Mouse (Mus musculus) neutrophil, adult 5-6 weeks (primary cell): Measurements from ENCODE around the gene Fhit. TPM values are rescaled to one million over a fixed set of nuclear protein-coding genes. Genes with fewer than 3 reads are reported as not detected.
A peak's percentile ranks its signal among the peaks of the same experiment; 100 is the strongest.

Source experiments
- ATAC-seq: fragments of 151-379, 151-347 bp; 2 replicates; pipeline ENCODE4 v1.8.0; 2017; ENCODE audit warnings: mild to moderate bottlenecking, moderate TSS enrichment; ENCODE audit not compliant: insufficient number of reproducible peaks, poor library complexity, low FRiP score, severe bottlenecking; ENCODE audit errors: extremely low read depth
- total RNA-seq: library from RNA; stranded (forward); fragments of 200-1000 nt; gene quantifications from 2 replicates; pipeline ENCODE4 v1.2.3, GENCODE M21; 2017

The Fhit gene
- total RNA-seq, 1 experiment from 2014 or later: not detected

- no peak for ATAC-seq
These were observed 875.8 kb downstream of the Fhit start for GRCm38 (mm10) chr14:10286027-10286426.

GRCm38 (mm10) chr14:10228708-10229107, 933.1 kb downstream of the Fhit start:
- no peak for ATAC-seq

GRCm38 (mm10) chr14:10221847-10222246, 940.0 kb downstream of the Fhit start:
- ATAC-seq: no peak

- no peak for ATAC-seq
These were observed 948.6 kb downstream of the Fhit start for GRCm38 (mm10) chr14:10213216-10213615.

GRCm38 (mm10) chr14:10211184-10211583, 950.7 kb downstream of the Fhit start:
- no peak for ATAC-seq

GRCm38 (mm10) chr14:10209007-10209406, 952.8 kb downstream of the Fhit start:
- ATAC-seq: peak; percentile 61; the same call in 1 of the 2 replicates

- ATAC-seq: no peak
These were observed 956.1 kb downstream of the Fhit start for GRCm38 (mm10) chr14:10205699-10206098.

- ATAC-seq: no peak
These were observed 956.5 kb downstream of the Fhit start for GRCm38 (mm10) chr14:10205290-10205689.

GRCm38 (mm10) chr14:10194130-10194529, 967.7 kb downstream of the Fhit start:
- no peak for ATAC-seq

GRCm38 (mm10) chr14:10171761-10172160, 990.1 kb downstream of the Fhit start:
- no peak for ATAC-seq

GRCm38 (mm10) chr14:10166641-10167429, 995.0 kb downstream of the Fhit start:
- no peak for ATAC-seq

- no peak for ATAC-seq
These were observed 1012.0 kb downstream of the Fhit start for GRCm38 (mm10) chr14:10149872-10150271.

DNA sequence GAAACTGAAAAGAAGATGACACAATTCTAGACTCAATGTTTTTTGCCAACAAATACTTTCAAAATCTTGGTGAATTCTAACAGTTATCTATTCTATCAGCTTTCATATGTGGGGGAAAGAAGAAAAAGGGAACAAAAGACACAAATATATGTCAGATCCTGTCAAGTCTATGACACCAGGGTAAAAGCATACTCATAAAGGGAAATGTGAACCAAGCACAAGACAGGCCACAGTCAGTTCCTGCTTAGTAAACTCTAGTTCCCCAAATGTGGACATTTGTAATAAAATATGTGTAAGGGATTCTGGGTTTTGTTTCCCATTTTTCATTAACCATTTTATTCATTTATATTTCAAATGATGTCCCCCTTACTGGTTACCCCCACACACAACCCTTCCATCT, 1022.5 kb downstream of the Fhit start:
- no peak for ATAC-seq

DNA sequence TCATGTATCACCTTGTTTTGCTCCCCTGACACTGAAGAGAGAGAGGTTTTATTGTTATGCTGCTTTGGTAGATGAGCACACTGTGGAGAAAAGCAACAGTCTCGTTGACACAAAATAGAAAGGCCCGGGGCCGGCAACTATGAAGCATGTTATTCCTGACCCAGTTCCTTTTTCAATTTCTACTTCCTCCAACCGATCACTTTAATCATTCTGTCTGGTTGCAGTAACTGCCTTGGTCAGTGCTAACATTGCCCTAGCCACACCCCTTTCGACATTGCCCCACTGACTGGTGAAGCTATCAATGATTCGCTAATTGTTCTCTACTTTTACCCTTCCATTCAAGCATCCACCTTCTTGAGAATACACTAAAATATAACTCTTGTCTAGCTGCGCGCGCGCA, 1028.0 kb downstream of the Fhit start:
- ATAC-seq: no peak

DNA sequence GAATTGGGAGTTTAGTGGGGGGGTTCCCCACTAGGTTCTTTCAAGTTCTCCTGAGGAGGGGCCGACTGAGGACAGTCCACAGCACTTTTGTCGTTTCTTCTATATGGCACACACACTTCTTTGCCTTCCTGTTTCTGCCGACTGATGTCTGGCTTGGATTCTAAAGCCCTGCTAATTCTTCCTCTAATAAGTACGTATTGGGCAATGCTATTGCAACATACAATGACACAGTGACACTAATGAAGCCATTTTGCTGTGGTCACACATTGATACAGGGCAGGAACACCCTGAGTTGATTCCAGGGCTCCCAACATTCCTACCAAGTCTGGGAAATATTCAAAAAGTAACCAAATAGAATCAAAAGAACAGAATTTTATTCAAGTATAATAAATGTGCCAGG, 1032.2 kb downstream of the Fhit start:
- no peak for ATAC-seq

DNA sequence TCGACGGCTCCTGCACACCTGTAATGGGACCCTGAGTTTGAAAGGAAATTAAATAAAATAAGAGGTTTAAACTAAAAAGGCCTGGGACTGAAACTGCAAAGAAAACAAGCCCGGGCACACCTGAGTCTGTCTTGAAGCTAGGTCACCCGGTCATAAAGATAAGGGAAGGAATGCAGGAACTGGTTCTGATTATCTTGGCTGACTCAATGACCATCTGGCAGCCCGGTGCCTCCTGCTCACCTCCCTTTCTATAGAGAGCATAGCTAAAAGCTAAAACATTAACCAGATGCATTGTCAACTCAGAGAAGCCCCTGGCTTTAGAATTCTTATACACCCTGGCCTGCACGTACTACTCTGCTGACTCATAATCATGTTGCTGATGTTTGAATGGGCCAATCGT, 1032.7 kb downstream of the Fhit start:
- ATAC-seq: no peak

- ATAC-seq: no peak
These were observed 1035.3 kb downstream of the Fhit start for GRCm38 (mm10) chr14:10126536-10126935.

GRCm38 (mm10) chr14:10122176-10122575, 1039.7 kb downstream of the Fhit start:
- ATAC-seq: no peak

GRCm38 (mm10) chr14:10096236-10096635, 1065.6 kb downstream of the Fhit start:
- no peak for ATAC-seq

DNA sequence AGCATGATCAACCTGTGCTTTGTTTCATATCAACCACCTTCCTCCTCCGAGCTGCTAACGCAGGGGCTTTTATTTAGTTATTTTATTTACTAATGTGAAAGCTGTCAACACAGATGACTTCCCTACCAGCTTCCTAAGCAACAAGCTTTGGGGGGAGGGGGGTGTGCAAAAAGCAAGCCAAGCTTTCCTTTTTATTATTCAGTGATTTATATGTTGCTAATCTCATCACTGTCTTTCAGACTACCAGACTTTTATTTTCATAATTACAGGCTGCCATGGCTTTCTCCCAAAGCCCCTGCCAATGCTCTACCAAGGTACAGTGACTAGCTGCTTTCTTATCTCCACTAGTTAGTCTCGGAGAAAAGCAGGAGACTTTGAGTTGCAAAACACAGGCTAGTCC, 1082.8 kb downstream of the Fhit start:
- no peak for ATAC-seq

DNA sequence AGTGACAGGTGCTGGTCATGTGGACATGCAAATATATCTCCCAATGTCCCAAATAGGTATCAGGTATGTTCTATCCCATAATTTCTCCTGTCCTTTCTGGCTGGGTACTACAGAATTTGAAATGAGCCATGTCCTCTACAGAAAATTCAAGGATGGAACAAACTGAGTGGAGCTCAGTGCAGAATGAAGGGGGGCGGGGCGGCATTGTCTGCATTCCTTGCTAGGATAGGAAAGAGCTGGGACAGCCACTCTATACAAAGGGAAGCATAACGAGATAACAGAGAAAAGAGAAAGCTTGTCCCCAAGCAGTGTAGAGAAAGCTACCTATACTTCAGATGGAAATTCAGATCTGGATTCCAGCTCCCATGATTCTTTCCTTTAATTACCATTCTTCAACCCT, 1111.9 kb downstream of the Fhit start:
- no peak for ATAC-seq
